Mouse (Mus musculus) MEL (cell line): ENCODE data around the gene Hlcs.

Source experiments
- CHD2 ChIP-seq: IDR thresholded peaks from 2 replicates; pipeline ENCODE4 v1.6.1; 2011; ENCODE audit warnings: low read length, improper control_type of control experiment
- CTCF ChIP-seq, 3 experiments: IDR thresholded peaks in 2 of 3; conservative IDR thresholded peaks in 1 of 3; 2 replicates each; pipeline ENCODE4 v1.5.1; 2011 to 2012; ENCODE audit warnings: low read length in 3 of 3, low read depth in 2 of 3, mild to moderate bottlenecking in 2 of 3, improper control_type of control experiment in 1 of 3, inconsistent platforms in 1 of 3, mixed read lengths in 1 of 3, moderate library complexity in 1 of 3; ENCODE audit not compliant: control insufficient read depth in 1 of 3, insufficient read depth in 1 of 3, poor library complexity in 1 of 3, severe bottlenecking in 1 of 3
- E2F4 ChIP-seq: IDR thresholded peaks from 2 replicates; pipeline ENCODE4 v1.6.1; 2011; ENCODE audit warnings: low read depth, low read length, improper control_type of control experiment, borderline replicate concordance
- EP300 ChIP-seq, 2 experiments: IDR thresholded peaks; 2 replicates each; pipeline ENCODE4 v1.6.1; 2011; ENCODE audit warnings: improper control_type of control experiment in 2 of 2, low read length in 2 of 2, low read depth in 1 of 2, mild to moderate bottlenecking in 1 of 2
- GATA1 ChIP-seq: IDR thresholded peaks from 2 replicates; pipeline ENCODE4 v1.6.1; 2011; ENCODE audit warnings: low read depth, low read length, improper control_type of control experiment
- KAT2A ChIP-seq: conservative IDR thresholded peaks from 2 replicates; pipeline ENCODE4 v1.6.1; 2012; ENCODE audit warnings: low read depth, low read length, improper control_type of control experiment, inconsistent platforms
- MEF2A ChIP-seq: IDR thresholded peaks from 2 replicates; pipeline ENCODE4 v1.6.1; 2014; ENCODE audit warnings: low read depth, mild to moderate bottlenecking, inconsistent platforms, low read length, improper control_type of control experiment; ENCODE audit not compliant: poor library complexity, insufficient replicate concordance, severe bottlenecking; ENCODE audit errors: extremely low read depth
- NRF1 ChIP-seq: IDR thresholded peaks from 2 replicates; pipeline ENCODE4 v1.6.1; 2014; ENCODE audit warnings: low read depth, mild to moderate bottlenecking, inconsistent platforms, low read length, improper control_type of control experiment, moderate library complexity; ENCODE audit not compliant: poor library complexity, insufficient read depth, severe bottlenecking
- POLR2A ChIP-seq, 2 experiments: IDR thresholded peaks; 2 replicates each; pipeline ENCODE4 v1.6.1; 2011 to 2012; ENCODE audit warnings: low read length in 2 of 2, mild to moderate bottlenecking in 2 of 2, control low read depth in 1 of 2, improper control_type of control experiment in 1 of 2, low read depth in 1 of 2, moderate library complexity in 1 of 2; ENCODE audit not compliant: control insufficient read depth in 1 of 2, insufficient read depth in 1 of 2, poor library complexity in 1 of 2
- POLR2AphosphoS2 ChIP-seq: IDR thresholded peaks from 2 replicates; pipeline ENCODE4 v1.6.1; 2011; ENCODE audit warnings: low read length, improper control_type of control experiment
- RCOR1 ChIP-seq: IDR thresholded peaks from 2 replicates; pipeline ENCODE4 v1.6.1; 2012; ENCODE audit warnings: low read depth, mild to moderate bottlenecking, inconsistent platforms, low read length, improper control_type of control experiment
- SMC3 ChIP-seq: IDR thresholded peaks from 2 replicates; pipeline ENCODE4 v1.6.1; 2011; ENCODE audit warnings: low read depth, low read length, improper control_type of control experiment
- TCF12 ChIP-seq: IDR thresholded peaks from 2 replicates; pipeline ENCODE4 v1.6.1; 2014; ENCODE audit warnings: low read depth, mild to moderate bottlenecking, inconsistent platforms, low read length, improper control_type of control experiment, moderate library complexity

GRCm38 (mm10) chr16:94079075-94079855, 234.1 kb downstream of the Hlcs start:
- TF ChIP-seq KAT2A (no peak), POLR2A (IDR thresholded peaks at IDR 0.05; ENCODE audit: control insufficient read depth in 1 of 2, insufficient read depth in 1 of 2, low read depth in 1 of 2, low read length in 2 of 2, poor library complexity in 1 of 2) (no peak), SMC3 (no peak), EP300 (IDR thresholded peaks at IDR 0.05; ENCODE audit: low read depth in 1 of 2, low read length in 2 of 2) (no peak), E2F4 (no peak), CTCF (IDR thresholded peaks at IDR 0.05 in 2 of 3, conservative IDR thresholded peaks at IDR 0.05 in 1 of 3; ENCODE audit: control insufficient read depth in 1 of 3, insufficient read depth in 1 of 3, low read depth in 2 of 3, low read length in 3 of 3, poor library complexity in 1 of 3, severe bottlenecking in 1 of 3) (no peak), TCF12 (no peak), RCOR1 (no peak), NRF1 (no peak), POLR2AphosphoS2 (no peak), MEF2A (no peak), GATA1 (no peak), CHD2 (no peak)
